Mouse (Mus musculus) erythroid progenitor cell, adult 5-6 weeks (primary cell): ENCODE data around the gene Fiz1. TPM values are rescaled to one million over a fixed set of nuclear protein-coding genes. Genes with fewer than 3 reads are reported as not detected.

Experiments
- ATAC-seq: replicated peaks from 2 replicates; pipeline ENCODE4 v1.8.0; 2016; ENCODE audit warnings: moderate number of reproducible peaks, mild to moderate bottlenecking, moderate TSS enrichment, inconsistent platforms; ENCODE audit not compliant: poor library complexity, low FRiP score, severe bottlenecking
- total RNA-seq, 2 experiments: library from RNA; stranded (forward) in 1 of 2; stranded (reverse) in 1 of 2; fragments of 150-400 nt in 1 of 2; fragments of 186-747, 209-891 nt in 1 of 2; gene quantifications; 2 replicates each; pipeline versions ENCODE4 v1.2.3 to v1.2.4; 2015 to 2017; ENCODE audit warnings: low replicate concordance in 2 of 2

The Fiz1 gene
- total RNA-seq (2015; ENCODE audit: low replicate concordance) (11.9 and 14.7 TPM in 2 replicates), total RNA-seq (2017; ENCODE audit: low replicate concordance) (5.6 and 9.1 TPM in 2 replicates)

- peak; percentile 75 for ATAC-seq
Observed at GRCm38 (mm10) chr7:5014251-5015117, at the start of gene Fiz1, which contains the start of gene Zfp524. Fiz1 (minus strand) TSS chr7:5014697. Zfp524 (plus strand) TSS chr7:5014415.

GRCm38 (mm10) chr7:5062360-5063001 lies 48.0 kb upstream of the Fiz1 start:
- ATAC-seq: peak; percentile 13; the same call in 1 of the 2 replicates

- ATAC-seq: peak; percentile 67
Observed at GRCm38 (mm10) chr7:5061774-5062359, 47.4 kb upstream of the Fiz1 start, which contains the start of gene U2af2. U2af2 (plus strand) TSS chr7:5062143.

GRCm38 (mm10) chr7:5060944-5061773 lies 46.7 kb upstream of the Fiz1 start:
- peak; percentile 80 for ATAC-seq

GRCm38 (mm10) chr7:5060239-5060731 lies 45.8 kb upstream of the Fiz1 start:
- peak; percentile 60 for ATAC-seq

GRCm38 (mm10) chr7:5059421-5059820 lies 44.9 kb upstream of the Fiz1 start:
- ATAC-seq: no peak

- ATAC-seq: no peak
Observed at GRCm38 (mm10) chr7:5058631-5059030, 44.1 kb upstream of the Fiz1 start.

- ATAC-seq: no peak
Observed at GRCm38 (mm10) chr7:5057804-5058203, 43.3 kb upstream of the Fiz1 start.

GRCm38 (mm10) chr7:5057381-5057780 lies 42.9 kb upstream of the Fiz1 start:
- no peak for ATAC-seq

- no peak for ATAC-seq
Observed at GRCm38 (mm10) chr7:5056651-5057263, 42.3 kb upstream of the Fiz1 start.

- no peak for ATAC-seq
Observed at GRCm38 (mm10) chr7:5053456-5054179, 39.1 kb upstream of the Fiz1 start.

- ATAC-seq: no peak
Observed at GRCm38 (mm10) chr7:5052931-5053343, 38.4 kb upstream of the Fiz1 start.

GRCm38 (mm10) chr7:5052438-5052837 lies 37.9 kb upstream of the Fiz1 start:
- ATAC-seq: no peak

GRCm38 (mm10) chr7:5051193-5052192 lies 37.0 kb upstream of the Fiz1 start, which contains the start of gene Zfp580:
Zfp580 (plus strand) TSS chr7:5051538.
- no peak for ATAC-seq

- ATAC-seq: peak; percentile 59
Observed at GRCm38 (mm10) chr7:5047313-5047712, 32.8 kb upstream of the Fiz1 start.

- no peak for ATAC-seq
Observed at GRCm38 (mm10) chr7:5046112-5046511, 31.6 kb upstream of the Fiz1 start.

GRCm38 (mm10) chr7:5044981-5045380 lies 30.5 kb upstream of the Fiz1 start:
- ATAC-seq: no peak
